Mouse (Mus musculus) embryonic facial prominence, embryonic 15.5 days (tissue): ENCODE data around the gene Wt1. TPM values are rescaled to one million over a fixed set of nuclear protein-coding genes. Genes with fewer than 3 reads are reported as not detected.

Source experiments
- ATAC-seq: fragments of 200-750 bp; cut with Nextera tagmentation; 2 replicates; pipeline ENCODE4 v1.8.0; 2017; ENCODE audit warnings: low read depth, moderate TSS enrichment; ENCODE audit not compliant: insufficient number of reproducible peaks, low FRiP score, low TSS enrichment
- H3K27ac ChIP-seq: fragments of 300-500 bp; sonication (generic); replicated peaks from 2 replicates; pipeline ENCODE4 v1.5.1; 2015; ENCODE audit warnings: mild to moderate bottlenecking, inconsistent platforms
- H3K27me3 ChIP-seq: fragments of 300-500 bp; sonication (generic); 2 replicates; pipeline ENCODE4 v1.6.1; 2015; ENCODE audit warnings: inconsistent platforms
- H3K36me3 ChIP-seq: fragments of 300-500 bp; sonication (generic); 2 replicates; pipeline ENCODE4 v1.6.1; 2015; ENCODE audit warnings: mild to moderate bottlenecking, inconsistent platforms
- H3K4me1 ChIP-seq: fragments of 300-500 bp; sonication (generic); 2 replicates; pipeline ENCODE4 v1.6.1; 2015; ENCODE audit warnings: inconsistent platforms
- H3K4me2 ChIP-seq: fragments of 300-500 bp; sonication (generic); replicated peaks from 2 replicates; pipeline ENCODE4 v1.6.1; 2015; ENCODE audit warnings: mild to moderate bottlenecking, inconsistent platforms
- H3K4me3 ChIP-seq: fragments of 300-500 bp; sonication (generic); replicated peaks from 2 replicates; pipeline ENCODE4 v1.5.1; 2015; ENCODE audit warnings: mild to moderate bottlenecking, inconsistent platforms
- H3K9ac ChIP-seq: fragments of 300-500 bp; sonication (generic); 2 replicates; pipeline ENCODE4 v1.6.1; 2015; ENCODE audit warnings: inconsistent platforms
- H3K9me3 ChIP-seq: fragments of 300-500 bp; sonication (generic); replicated peaks from 2 replicates; pipeline ENCODE4 v1.6.1; 2016; ENCODE audit warnings: inconsistent platforms
- WGBS: fragments of 180-500 bp; shearing (Covaris S2); methylation state at CpG from one replicate; pipeline ENCODE4 v1.1.7; 2015; 5-methylcytosine and 5-hydroxymethylcytosine counted together
- polyA plus RNA-seq: library from polyadenylated mRNA; unstranded; fragments of >200 nt; fragmentation: Nextera tagmentation; extraction: Ambion mirVana; gene quantifications from 2 replicates; pipeline ENCODE4 v1.2.1, GENCODE M21; 2015

Gene Wt1
- polyA plus RNA-seq, 1 experiment from 2014 or later = 0.45 TPM

- no peak overlapping the region for H3K4me2 ChIP-seq
- no peaks in the 10 kb centered on the region for H3K36me3 ChIP-seq
- H3K27ac ChIP-seq = no peak overlapping the region
- WGBS = 41% methylated on average over 7 of the region's 7 CpGs
- no peak overlapping the region for H3K4me3 ChIP-seq
- H3K9ac ChIP-seq = no peak overlapping the region
- no peaks in the 10 kb centered on the region for H3K9me3 ChIP-seq
- H3K27me3 ChIP-seq = peaks cover 42% of the 10 kb centered on the region
- H3K4me1 ChIP-seq = no peaks in the 10 kb centered on the region
- no peak for ATAC-seq
These were observed 15.0 kb downstream of the Wt1 start for GRCm38 (mm10) chr2:105141371-105141770.

GRCm38 (mm10) chr2:105143731-105144130, 17.4 kb downstream of the Wt1 start:
- Histone ChIP-seq H3K36me3 (no peaks in the 10 kb centered on the region), H3K4me2 (no peak overlapping the region), H3K4me1 (no peaks in the 10 kb centered on the region), H3K4me3 (no peak overlapping the region), H3K27me3 (peaks cover 19% of the 10 kb centered on the region), H3K27ac (no peak overlapping the region), H3K9me3 (no peaks in the 10 kb centered on the region), H3K9ac (no peak overlapping the region)
- no peak for ATAC-seq
- 92% methylated on average over 14 of the region's 14 CpGs for WGBS

- Histone ChIP-seq H3K4me2 (no peak overlapping the region), H3K4me3 (no peak overlapping the region), H3K36me3 (no peaks in the 10 kb centered on the region), H3K9ac (no peak overlapping the region), H3K27ac (no peak overlapping the region), H3K9me3 (no peaks in the 10 kb centered on the region), H3K27me3 (no peaks in the 10 kb centered on the region), H3K4me1 (no peaks in the 10 kb centered on the region)
- no peak for ATAC-seq
- 92% methylated on average over 5 of the region's 5 CpGs for WGBS
These were observed 25.2 kb downstream of the Wt1 start for GRCm38 (mm10) chr2:105151544-105151943.

- Histone ChIP-seq H3K4me3 (no peak overlapping the region), H3K27me3 (no peaks in the 10 kb centered on the region), H3K9me3 (no peaks in the 10 kb centered on the region), H3K9ac (no peak overlapping the region), H3K4me1 (no peaks in the 10 kb centered on the region), H3K36me3 (no peaks in the 10 kb centered on the region), H3K4me2 (no peak overlapping the region), H3K27ac (no peak overlapping the region)
- no peak for ATAC-seq
- 55% methylated on average over 1 of the region's 1 CpGs for WGBS
These were observed 26.7 kb downstream of the Wt1 start for GRCm38 (mm10) chr2:105153046-105153445.

DNA sequence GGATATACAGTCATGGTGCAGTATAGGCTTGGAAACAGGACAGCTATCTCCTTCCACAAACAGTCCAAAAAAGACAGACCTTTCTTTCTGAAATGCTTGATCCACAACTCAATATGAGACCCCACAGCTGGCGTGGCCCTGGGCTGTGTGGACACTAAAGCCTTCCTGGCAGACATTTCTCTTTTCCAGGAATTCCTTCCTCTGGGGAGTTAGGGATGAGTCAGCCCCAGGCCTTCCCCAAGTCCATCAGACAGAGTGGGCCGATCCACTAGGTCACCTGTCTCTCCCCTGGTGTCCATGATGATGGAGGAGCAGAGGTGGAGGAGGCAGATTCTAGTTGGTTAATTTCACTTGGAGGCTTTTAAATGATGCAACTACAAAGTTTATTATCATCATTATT, 34.6 kb downstream of the Wt1 start:
- Histone ChIP-seq H3K9me3 (no peaks in the 10 kb centered on the region), H3K27me3 (no peaks in the 10 kb centered on the region), H3K4me1 (no peaks in the 10 kb centered on the region), H3K4me2 (no peak overlapping the region), H3K27ac (no peak overlapping the region), H3K9ac (no peak overlapping the region), H3K4me3 (no peak overlapping the region), H3K36me3 (no peaks in the 10 kb centered on the region)
- 67% methylated on average over 2 of the region's 2 CpGs for WGBS
- ATAC-seq = no peak

DNA sequence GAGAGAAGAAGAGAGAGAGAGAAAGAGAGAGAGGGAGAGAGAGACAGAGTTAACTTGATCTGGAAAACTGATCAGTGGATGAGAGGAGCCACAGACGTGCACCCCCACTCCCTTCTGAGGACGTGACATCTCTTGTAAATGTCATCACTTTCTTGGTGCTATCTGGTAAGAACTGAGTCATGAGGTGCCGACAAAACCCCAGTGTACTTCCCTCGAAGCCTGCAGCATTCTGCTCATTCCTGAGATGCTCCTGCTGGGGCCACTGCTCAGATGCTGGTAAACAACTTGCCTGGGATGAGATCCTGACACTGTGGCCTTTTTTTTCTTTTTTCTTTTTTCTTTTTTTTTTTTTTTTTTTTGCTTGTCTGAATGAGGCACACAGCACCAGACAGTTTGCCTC, 36.4 kb downstream of the Wt1 start:
- Histone ChIP-seq H3K9ac (no peak overlapping the region), H3K4me1 (no peaks in the 10 kb centered on the region), H3K9me3 (no peaks in the 10 kb centered on the region), H3K4me2 (no peak overlapping the region), H3K4me3 (no peak overlapping the region), H3K36me3 (no peaks in the 10 kb centered on the region), H3K27ac (no peak overlapping the region), H3K27me3 (no peaks in the 10 kb centered on the region)
- no peak for ATAC-seq
- 16% methylated on average over 4 of the region's 4 CpGs for WGBS

- WGBS = 79% methylated on average over 3 of the region's 3 CpGs
- H3K4me3 ChIP-seq = no peak overlapping the region
- no peaks in the 10 kb centered on the region for H3K9me3 ChIP-seq
- no peak overlapping the region for H3K27ac ChIP-seq
- no peak overlapping the region for H3K4me2 ChIP-seq
- no peaks in the 10 kb centered on the region for H3K4me1 ChIP-seq
- H3K27me3 ChIP-seq = no peaks in the 10 kb centered on the region
- H3K36me3 ChIP-seq = no peaks in the 10 kb centered on the region
- ATAC-seq = no peak
- H3K9ac ChIP-seq = no peak overlapping the region
These were observed 41.8 kb downstream of the Wt1 start for GRCm38 (mm10) chr2:105168137-105168536.

DNA sequence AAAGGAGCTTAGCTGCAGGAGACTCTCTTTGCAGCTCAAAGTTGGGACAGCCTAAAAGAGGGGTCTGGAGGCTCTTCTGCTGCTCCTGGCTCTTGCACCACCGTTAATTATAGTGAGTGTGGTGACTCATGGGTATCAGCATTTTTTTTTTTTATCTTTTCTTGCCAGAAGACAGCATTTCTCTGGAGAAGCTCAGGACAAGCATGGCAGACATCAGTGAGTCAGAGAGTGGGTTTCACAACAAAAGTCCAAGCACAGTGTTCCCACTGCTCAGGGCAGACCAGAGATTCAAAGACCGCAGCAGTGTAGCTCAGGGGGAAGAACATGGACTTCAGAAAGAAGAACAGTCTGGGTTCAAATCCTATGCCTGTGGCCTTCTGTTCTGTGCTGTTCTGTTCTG, 47.9 kb downstream of the Wt1 start:
- Histone ChIP-seq H3K27me3 (no peaks in the 10 kb centered on the region), H3K4me1 (no peaks in the 10 kb centered on the region), H3K27ac (no peak overlapping the region), H3K9me3 (no peaks in the 10 kb centered on the region), H3K4me3 (no peak overlapping the region), H3K4me2 (no peak overlapping the region), H3K9ac (no peak overlapping the region), H3K36me3 (no peaks in the 10 kb centered on the region)
- 77% methylated on average over 2 of the region's 2 CpGs for WGBS
- no peak for ATAC-seq

DNA sequence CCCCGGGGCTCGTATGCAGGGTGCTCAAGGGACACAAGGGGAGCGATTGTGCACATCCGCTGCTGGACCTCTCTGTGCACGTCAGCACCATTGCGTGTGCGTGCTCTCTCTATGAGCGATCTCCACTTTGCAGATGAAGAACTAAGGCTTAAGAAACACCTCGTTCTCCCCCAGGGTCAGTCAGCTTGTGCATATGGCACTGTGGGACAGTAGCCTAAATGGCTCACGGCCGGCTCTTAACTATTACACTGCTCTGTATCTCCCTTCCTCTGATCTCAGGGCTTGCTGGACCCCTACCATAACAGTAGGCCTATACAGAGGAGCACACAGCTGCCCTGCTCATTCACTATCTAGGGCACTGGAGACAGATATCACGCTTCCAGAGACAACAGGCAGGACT, 52.5 kb downstream of the Wt1 start:
- Histone ChIP-seq H3K9ac (no peak overlapping the region), H3K27me3 (no peaks in the 10 kb centered on the region), H3K27ac (no peak overlapping the region), H3K4me2 (no peak overlapping the region), H3K4me1 (no peaks in the 10 kb centered on the region), H3K4me3 (no peak overlapping the region), H3K9me3 (no peaks in the 10 kb centered on the region), H3K36me3 (no peaks in the 10 kb centered on the region)
- 86% methylated on average over 12 of the region's 12 CpGs for WGBS
- ATAC-seq = no peak

DNA sequence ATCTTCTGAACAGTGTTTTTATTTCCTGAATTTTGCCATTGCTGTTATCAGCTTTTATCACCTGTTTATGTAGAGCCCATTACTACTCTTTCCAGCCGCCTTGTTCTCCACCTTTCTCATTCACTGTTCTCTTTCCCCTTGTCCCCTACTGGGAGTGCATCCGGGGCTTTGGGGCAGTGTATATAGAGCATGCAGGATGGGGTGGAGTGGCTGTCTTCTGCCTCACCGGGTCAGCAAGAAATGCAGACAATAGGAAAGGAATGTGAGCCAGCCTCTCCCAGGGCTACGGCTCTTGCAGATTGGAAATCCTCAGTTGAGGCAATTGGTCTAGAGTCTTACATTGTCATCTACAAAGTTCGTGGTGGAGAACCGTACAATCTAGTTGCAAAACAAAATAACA, 56.2 kb downstream of the Wt1 start:
- no peaks in the 10 kb centered on the region for H3K36me3 ChIP-seq
- H3K27me3 ChIP-seq = 0 out of 2 replicates have a peak, but pooled peaks cover 3% of the 10 kb centered on the region
- no peak for ATAC-seq
- no peaks in the 10 kb centered on the region for H3K4me1 ChIP-seq
- WGBS = 44% methylated on average over 6 of the region's 6 CpGs
- no peak overlapping the region for H3K27ac ChIP-seq
- H3K4me2 ChIP-seq = no peak overlapping the region
- H3K4me3 ChIP-seq = no peak overlapping the region
- no peak overlapping the region for H3K9ac ChIP-seq
- no peaks in the 10 kb centered on the region for H3K9me3 ChIP-seq

GRCm38 (mm10) chr2:105185140-105185539, 58.8 kb downstream of the Wt1 start:
- Histone ChIP-seq H3K36me3 (no peaks in the 10 kb centered on the region), H3K4me3 (no peak overlapping the region), H3K27me3 (0 out of 2 replicates have a peak, but pooled peaks cover 3% of the 10 kb centered on the region), H3K4me1 (no peaks in the 10 kb centered on the region), H3K9me3 (no peaks in the 10 kb centered on the region), H3K27ac (no peak overlapping the region), H3K4me2 (no peak overlapping the region), H3K9ac (no peak overlapping the region)
- WGBS = 80% methylated on average over 3 of the region's 3 CpGs
- no peak for ATAC-seq

- Histone ChIP-seq H3K4me3 (no peak overlapping the region), H3K27ac (no peak overlapping the region), H3K4me2 (no peak overlapping the region), H3K4me1 (no peaks in the 10 kb centered on the region), H3K9ac (no peak overlapping the region), H3K9me3 (no peaks in the 10 kb centered on the region), H3K36me3 (no peaks in the 10 kb centered on the region), H3K27me3 (0 out of 2 replicates have a peak, but pooled peaks cover 3% of the 10 kb centered on the region)
- no peak for ATAC-seq
- 81% methylated on average over 13 of the region's 13 CpGs for whole genome bisulfite sequencing
These were observed 59.6 kb downstream of the Wt1 start for GRCm38 (mm10) chr2:105185768-105186529.
